Mouse (Mus musculus) embryonic stem cell, embryonic (primary cell): ENCODE data around the gene Ccl9.

ENCODE experiments used
- CTCF ChIA-PET, 4 experiments: fragments of 300-600 bp in 2 of 4; fragments of 350-600 bp in 2 of 4; sonication (Branson Sonifier 250); formaldehyde crosslinking; loops; one replicate each; lab custom pipeline; 2022; ENCODE audit warnings: inconsistent platforms in 2 of 4; lab: Charles Lee
- POLR2A ChIA-PET, 4 experiments: fragments of 300-600 bp in 2 of 4; fragments of 350-600 bp in 2 of 4; sonication (Branson Sonifier 250); formaldehyde crosslinking; loops; one replicate each; lab custom pipeline; 2022; ENCODE audit warnings: antibody characterized with exemption in 4 of 4, inconsistent platforms in 1 of 4; lab: Charles Lee

Ccl9 gene

DNA sequence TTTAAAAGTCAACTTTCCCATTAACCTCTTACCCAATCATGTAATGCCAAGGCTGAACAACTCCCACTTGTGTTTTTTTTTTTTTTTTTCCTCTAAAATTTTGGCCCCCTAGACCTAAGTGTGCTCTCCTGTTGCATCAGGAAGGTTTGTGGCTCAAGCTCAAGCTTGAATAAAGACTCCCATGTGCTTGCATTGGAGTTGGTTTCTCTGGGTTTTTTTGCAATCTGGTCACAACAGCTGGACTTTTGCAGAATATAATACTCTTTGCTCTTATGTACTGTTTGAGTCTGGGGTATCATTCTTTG lies 5.0 kb upstream of the Ccl9 start:
- ChIA-PET CTCF (interaction anchor here in 1 of 4 experiments (1.0 kb wide), 1 partner anchor 15 kb away, joined by 3 read pairs; no protein-coding TSS in a partner anchor), POLR2A (interaction anchor here in 3 of 4 experiments (0.6 to 3.8 kb wide), 14 partner anchors 9 to 950 kb away, joined by 3 to 19 read pairs (median 4); partner anchors contain the start of gene Taf15 (in 2 of the 3))

DNA sequence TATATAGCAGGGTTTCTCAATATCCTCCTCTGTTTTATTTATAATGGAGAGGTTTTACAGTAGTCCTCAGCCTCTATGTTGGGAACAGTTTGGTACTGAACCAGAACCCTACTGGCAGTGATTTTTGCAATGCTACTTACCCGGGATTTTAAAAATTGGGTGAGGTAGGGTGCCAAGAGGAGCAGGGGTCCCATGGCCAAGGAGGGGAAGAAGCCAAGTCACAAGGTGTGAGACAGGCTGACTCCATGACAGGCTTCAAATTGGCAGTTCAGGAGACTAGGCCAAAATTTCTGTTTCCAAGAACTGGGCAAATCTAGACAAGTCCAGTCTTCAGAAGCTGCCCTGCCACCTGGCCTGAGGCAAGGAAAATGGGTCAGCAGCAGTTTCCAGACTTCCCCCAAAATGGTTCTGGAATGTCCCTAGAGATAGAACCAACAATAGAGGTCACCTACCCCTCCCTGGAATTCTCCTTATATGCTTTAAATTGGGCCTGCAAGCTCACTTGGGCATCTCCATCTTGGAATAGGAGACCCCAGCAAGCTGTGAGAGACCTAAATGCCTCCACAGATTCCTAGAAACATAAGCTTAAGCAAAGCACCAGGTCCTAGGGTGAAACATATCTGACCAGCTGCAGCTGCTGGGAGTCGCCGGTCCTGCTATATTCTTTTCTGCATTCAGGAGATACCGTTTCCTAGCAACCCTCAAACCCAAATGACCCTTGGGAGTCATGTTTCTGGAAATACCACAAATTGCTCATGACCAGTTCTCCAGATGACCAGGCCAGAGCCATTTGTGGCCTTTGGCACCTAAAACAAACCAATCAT lies 4.4 kb upstream of the Ccl9 start:
- ChIA-PET CTCF (interaction anchor here in 2 of 4 experiments (0.9 to 1.0 kb wide), 2 partner anchors 8 to 15 kb away, joined by 3 read pairs; no protein-coding TSS in a partner anchor), POLR2A (interaction anchor here in 3 of 4 experiments (0.7 to 3.8 kb wide), 16 partner anchors 10 to 755 kb away, joined by 3 to 19 read pairs (median 4); partner anchors contain the start of genes Taf15 (in 2 of the 3) and Ccl6 (in 1 of the 3))

GRCm38 (mm10) chr11:83581626-83582610 lies 3.5 kb upstream of the Ccl9 start:
- CTCF ChIA-PET, result interaction anchor here in 1 of 4 experiments (0.9 kb wide), 1 partner anchor 9 kb away, joined by 3 read pairs; no protein-coding TSS in a partner anchor

DNA sequence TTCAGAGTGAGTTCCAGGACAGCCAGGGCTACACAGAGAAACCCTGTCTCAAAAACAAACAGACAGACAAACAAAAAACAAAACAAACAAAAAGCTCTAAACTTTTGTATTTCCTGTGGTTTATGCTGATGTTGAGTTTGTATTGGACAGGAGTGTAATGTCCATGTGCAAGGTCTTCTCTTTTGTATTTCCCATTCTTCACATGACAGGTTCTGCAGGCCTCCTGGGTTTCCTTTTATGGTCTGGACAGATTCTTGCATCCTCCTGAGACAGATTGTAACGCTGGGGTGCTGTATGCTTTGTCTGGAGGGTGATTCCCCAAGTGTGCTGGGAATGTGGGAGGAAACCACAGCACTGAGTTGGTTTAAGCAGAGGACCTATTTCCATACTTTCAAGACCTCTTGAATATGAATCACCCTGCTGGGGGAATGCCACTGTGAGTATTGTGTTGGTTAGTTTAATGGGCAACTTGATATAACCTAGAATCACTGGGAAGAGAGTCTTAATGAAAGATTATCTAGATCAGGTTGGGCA lies 2.3 kb upstream of the Ccl9 start:
- ChIA-PET POLR2A (interaction anchor here in 2 of 4 experiments (0.6 to 3.8 kb wide), 8 partner anchors 8 to 108 kb away, joined by 3 to 19 read pairs (median 4); partner anchors contain the start of genes Heatr9 (in 1 of the 2) and Taf15 (in 1 of the 2)), CTCF (no interaction called here)

More at GRCm38 (mm10) chr11:83581626-83582610, 3.5 kb upstream of the Ccl9 start:
- POLR2A ChIA-PET, result interaction anchor here in 2 of 4 experiments (0.6 to 3.8 kb wide), 14 partner anchors 9 to 110 kb away, joined by 3 to 19 read pairs (median 4); partner anchors contain the start of genes Taf15 (in 2 of the 2) and Ccl6 (in 1 of the 2)

DNA sequence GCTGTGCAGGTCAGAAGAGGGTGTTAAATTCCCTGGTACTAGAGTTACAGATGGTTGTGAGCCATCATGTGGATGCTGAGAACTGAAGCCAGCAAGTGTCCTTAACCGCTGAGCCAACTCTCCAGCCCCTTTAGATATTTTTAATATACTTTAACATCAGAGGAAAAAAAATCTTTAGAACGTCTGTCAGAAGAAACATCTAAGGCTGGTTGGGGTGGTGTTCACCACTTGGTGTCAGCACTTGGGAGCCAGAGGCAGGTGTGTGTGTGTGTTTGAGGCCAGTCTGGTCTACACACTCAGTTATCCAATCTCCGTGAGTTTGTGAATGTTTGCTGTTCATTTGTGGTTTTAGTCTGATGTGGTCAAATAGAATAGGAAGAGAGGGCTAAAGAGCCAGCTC lies 563 bp upstream of the Ccl9 start:
- CTCF ChIA-PET, result no interaction called here
- POLR2A ChIA-PET, result no interaction called here

DNA sequence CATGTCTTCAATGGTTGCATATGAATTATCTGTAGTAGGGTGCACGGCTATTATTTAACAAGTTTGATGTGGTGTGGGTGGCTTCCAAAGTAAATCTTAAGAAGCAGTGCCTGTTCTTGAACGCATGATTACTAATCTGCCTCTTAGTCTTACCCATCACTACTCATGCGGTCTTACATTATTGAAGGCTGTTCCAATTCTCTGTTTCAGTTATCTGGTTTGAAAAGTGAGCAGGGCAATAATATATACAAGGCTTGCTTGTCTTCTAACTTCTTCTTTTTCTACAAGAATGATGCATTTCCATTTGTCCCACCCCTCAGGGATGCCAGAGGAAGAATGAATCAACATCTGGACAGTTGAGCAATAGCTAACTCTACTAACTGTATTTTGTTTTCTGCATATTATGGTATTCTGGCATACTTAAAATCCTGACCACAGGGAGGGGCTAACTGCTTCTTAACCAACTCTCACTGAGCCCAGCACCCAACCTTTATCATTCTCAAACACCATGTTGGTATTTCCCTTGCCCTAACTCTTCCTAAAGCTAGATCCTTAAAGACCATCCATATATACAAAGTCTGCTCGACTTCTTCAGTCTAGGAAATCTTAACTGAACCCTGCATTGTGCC lies 1.4 kb downstream of the Ccl9 start:
- CTCF ChIA-PET, result interaction anchor here in 2 of 4 experiments (0.6 to 0.8 kb wide), 3 partner anchors 12 to 206 kb away, joined by 3 to 6 read pairs (median 4); no protein-coding TSS in a partner anchor

DNA sequence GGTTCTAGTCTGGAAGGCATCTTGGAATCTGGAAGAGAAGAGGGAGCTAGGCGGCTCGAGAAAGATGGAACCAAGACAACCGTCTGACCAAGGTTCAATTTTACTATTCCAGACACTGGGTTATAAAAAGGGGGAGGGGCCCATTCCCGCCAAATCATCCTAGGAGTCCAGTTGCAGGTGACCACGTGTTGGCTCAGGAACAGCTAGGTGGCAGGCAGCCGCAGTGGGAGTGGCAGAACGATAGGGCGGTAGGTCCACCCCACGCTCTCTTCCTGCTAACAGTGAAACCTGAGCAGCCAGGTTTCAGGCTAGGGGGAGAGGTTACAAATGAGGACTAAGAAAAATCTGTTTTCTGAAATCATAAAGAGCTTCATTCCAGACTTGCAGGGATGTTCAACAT lies 5.6 kb downstream of the Ccl9 start:
- ChIA-PET CTCF (no interaction called here), POLR2A (interaction anchor here in 2 of 4 experiments (0.6 to 2.0 kb wide), 4 partner anchors 9 to 611 kb away, joined by 3 to 11 read pairs (median 4); no protein-coding TSS in a partner anchor)

More for the DNA sequence above, 1.4 kb downstream of the Ccl9 start:
- POLR2A ChIA-PET, result interaction anchor here in 2 of 4 experiments (0.7 kb wide), 2 partner anchors 10 to 449 kb away, joined by 3 to 4 read pairs; no protein-coding TSS in a partner anchor

- ChIA-PET POLR2A (interaction anchor here in 1 of 4 experiments (1.0 to 2.0 kb wide), 2 partner anchors 10 to 11 kb away, joined by 3 to 11 read pairs; no protein-coding TSS in a partner anchor), CTCF (no interaction called here)
These were observed 6.2 kb downstream of the Ccl9 start for GRCm38 (mm10) chr11:83572223-83572622.

DNA sequence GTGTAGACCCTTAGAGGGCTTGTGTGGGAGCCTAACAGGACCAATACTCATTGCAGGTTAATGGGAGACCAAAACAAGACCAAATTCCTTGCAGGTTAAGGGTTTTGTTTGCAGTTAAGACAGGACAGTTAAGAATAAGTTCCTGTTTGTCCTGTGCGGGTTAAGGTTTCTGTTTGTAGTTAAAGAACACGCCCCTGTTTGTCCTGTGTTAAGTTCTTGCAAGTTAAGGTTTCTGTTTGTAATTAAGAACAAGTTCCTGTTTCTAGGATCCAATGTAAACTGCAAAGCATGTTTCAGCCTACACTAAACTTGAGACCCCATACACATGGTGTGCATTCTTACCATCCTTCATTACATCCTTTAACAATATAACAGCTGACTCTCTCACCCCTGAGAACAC lies 8.2 kb downstream of the Ccl9 start:
- POLR2A ChIA-PET, result interaction anchor here in 1 of 4 experiments (1.4 kb wide), 1 partner anchor 13 kb away, joined by 4 read pairs; no protein-coding TSS in a partner anchor
- CTCF ChIA-PET, result no interaction called here

DNA sequence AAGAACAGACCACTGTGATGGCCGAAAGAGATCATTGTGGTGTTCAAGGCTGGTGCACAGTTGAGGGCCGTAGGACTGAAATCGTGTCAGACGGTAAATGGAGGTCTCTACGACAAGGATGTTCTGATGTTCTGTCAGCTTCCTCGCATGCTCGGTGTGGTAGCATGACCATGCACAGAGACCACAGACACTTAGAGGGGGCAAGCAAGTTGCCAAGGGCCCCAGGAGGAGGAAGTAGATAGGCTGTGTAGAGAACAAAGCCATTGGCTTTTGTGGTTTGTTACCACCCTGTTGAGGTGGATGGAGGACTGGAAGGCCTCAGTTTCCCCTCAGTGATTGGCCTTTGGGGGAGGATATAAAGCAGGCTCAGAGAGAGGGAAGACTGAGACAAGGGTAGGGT lies 9.2 kb downstream of the Ccl9 start:
- CTCF ChIA-PET, result no interaction called here
- POLR2A ChIA-PET, result interaction anchor here in 1 of 4 experiments (0.8 kb wide), 1 partner anchor 97 kb away, joined by 3 read pairs; no protein-coding TSS in a partner anchor

GRCm38 (mm10) chr11:83568786-83569185 lies 9.7 kb downstream of the Ccl9 start:
- ChIA-PET CTCF (no interaction called here), POLR2A (interaction anchor here in 1 of 4 experiments (0.8 to 2.6 kb wide), 2 partner anchors 13 to 97 kb away, joined by 3 to 19 read pairs; no protein-coding TSS in a partner anchor)

DNA sequence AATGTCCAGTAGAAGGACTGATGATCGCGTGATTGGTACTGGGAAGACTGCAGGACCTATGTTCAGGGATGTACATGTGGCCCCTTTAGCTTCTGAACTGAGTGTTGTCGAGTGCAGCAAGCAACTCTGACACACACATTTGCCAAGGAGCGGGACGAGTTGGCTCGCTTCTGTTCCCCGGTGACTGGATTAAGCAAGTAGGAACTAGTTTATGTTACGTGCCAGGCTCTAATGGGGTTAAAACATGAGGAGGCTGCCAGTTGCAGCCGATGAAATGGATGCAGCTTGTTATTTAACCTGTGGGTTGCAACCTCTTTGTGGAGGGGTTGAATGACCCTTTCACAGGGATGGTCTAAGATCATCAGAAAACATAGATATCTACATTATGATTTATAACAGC lies 10.4 kb downstream of the Ccl9 start:
- ChIA-PET CTCF (interaction anchor here in 1 of 4 experiments (1.2 kb wide), 1 partner anchor 12 kb away, joined by 3 read pairs; no protein-coding TSS in a partner anchor), POLR2A (interaction anchor here in 2 of 4 experiments (0.9 to 2.6 kb wide), 6 partner anchors 10 to 269 kb away, joined by 3 to 19 read pairs (median 4); partner anchors contain the start of gene Ap2b1 (in 1 of the 2))

DNA sequence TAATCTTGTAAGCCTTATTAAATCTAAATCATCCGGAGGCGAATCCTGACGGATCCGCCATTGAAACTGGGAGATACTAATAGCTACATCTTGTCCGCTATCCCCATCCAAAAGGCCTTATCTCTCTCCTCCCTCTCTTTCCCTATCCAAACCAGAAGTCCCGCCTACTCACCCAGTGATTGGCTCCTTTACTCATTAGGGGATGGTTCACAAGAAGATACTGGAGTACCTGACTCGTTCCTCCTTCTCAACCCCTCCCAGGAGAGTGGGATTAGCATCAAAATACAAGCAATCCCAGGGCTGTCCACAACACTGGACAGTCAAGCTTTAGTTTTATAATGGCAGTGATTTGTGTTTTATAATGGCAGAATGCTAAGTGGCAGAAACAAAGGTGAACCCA lies 11.1 kb downstream of the Ccl9 start:
- POLR2A ChIA-PET, result interaction anchor here in 2 of 4 experiments (0.8 to 2.6 kb wide), 19 partner anchors 10 to 295 kb away, joined by 3 to 19 read pairs (median 3); partner anchors contain the start of genes Ap2b1 (in 1 of the 2) and Taf15 (in 1 of the 2)

GRCm38 (mm10) chr11:83566617-83567016 lies 11.8 kb downstream of the Ccl9 start:
- CTCF ChIA-PET, result interaction anchor here in 3 of 4 experiments (0.9 to 1.2 kb wide), 3 partner anchors 10 to 53 kb away, joined by 3 to 5 read pairs (median 3); no protein-coding TSS in a partner anchor
- POLR2A ChIA-PET, result interaction anchor here in 2 of 4 experiments (0.8 to 2.6 kb wide), 17 partner anchors 10 to 294 kb away, joined by 3 to 19 read pairs (median 4); partner anchors contain the start of genes Ap2b1 (in 1 of the 2) and Taf15 (in 1 of the 2)

More for the DNA sequence above, 11.1 kb downstream of the Ccl9 start:
- CTCF ChIA-PET, result interaction anchor here (0.6 to 1.2 kb wide), 4 partner anchors 11 to 53 kb away, joined by 3 to 5 read pairs (median 4); no protein-coding TSS in a partner anchor

DNA sequence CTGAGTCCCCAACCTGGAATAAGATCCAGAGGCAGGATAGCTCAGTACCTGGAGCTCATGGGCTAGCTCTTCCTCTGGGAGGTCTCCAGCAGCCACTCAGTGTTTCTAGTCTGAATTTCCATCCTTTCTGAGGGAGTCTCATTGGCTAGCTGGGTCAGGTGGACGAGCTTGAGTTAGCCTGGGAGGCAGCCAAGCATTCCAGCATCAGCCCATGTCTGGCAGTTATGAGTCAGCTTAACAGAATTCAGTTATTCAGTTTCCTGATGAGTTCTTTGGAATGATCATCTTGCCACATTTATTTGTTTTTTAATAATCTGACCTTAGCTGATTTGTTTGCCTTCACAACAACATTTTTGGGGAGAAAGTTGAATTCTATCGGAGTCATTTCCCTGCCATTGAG lies 14.7 kb downstream of the Ccl9 start:
- POLR2A ChIA-PET, result interaction anchor here in 1 of 4 experiments (0.6 to 1.3 kb wide), 3 partner anchors 18 to 238 kb away, joined by 3 to 6 read pairs (median 4); no protein-coding TSS in a partner anchor
- CTCF ChIA-PET, result no interaction called here

DNA sequence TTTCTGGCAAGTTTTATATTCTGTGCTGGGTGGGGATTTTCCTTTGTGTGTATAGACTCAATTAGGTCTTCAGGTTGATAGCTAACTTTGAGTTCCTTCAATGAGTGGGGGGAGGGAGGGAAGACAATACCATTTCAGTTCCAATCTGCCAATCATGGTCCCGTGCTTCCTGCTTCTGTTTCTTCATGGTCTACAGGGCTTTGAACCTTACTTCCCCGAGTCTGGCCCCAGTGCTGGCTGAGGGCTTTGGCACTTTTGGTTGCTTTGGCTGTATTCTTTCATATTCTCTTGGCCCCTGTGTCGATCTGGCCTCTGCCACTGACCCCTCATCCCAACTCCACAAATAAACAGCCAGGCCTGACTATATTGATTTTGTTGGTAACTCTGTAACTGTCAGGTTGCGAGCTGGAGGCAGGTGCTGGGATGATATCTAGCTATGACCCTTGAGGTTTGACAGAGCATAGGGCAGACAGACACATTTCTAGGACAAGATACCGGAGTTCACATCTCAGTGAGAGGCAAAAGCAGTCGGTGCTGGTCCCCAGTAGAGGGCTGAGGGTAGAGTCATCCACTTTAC lies 16.0 kb downstream of the Ccl9 start:
- ChIA-PET POLR2A (no interaction called here), CTCF (no interaction called here)
